Mouse (Mus musculus) kidney, postnatal 14 days (tissue): ENCODE results near the gene Zfp131.

Experiments
- DNase-seq: peaks from one replicate; pipeline ENCODE4 v3.0.0; 2022; ENCODE audit warnings: mixed read lengths

Gene Zfp131

GRCm38 (mm10) chr13:119754635-119755020 lies 36.1 kb downstream of the Zfp131 start:
- DNase-seq: no peak

- DNase-seq: no peak
These were observed 36.6 kb downstream of the Zfp131 start for GRCm38 (mm10) chr13:119753859-119754634.

GRCm38 (mm10) chr13:119746930-119747329 lies 43.8 kb downstream of the Zfp131 start:
- no peak for DNase-seq

GRCm38 (mm10) chr13:119743470-119743869 lies 47.2 kb downstream of the Zfp131 start:
- no peak for DNase-seq

GRCm38 (mm10) chr13:119742711-119743415 lies 47.8 kb downstream of the Zfp131 start:
- no peak for DNase-seq

GRCm38 (mm10) chr13:119741390-119742237 lies 49.1 kb downstream of the Zfp131 start:
- no peak for DNase-seq

- DNase-seq: no peak
These were observed 59.2 kb downstream of the Zfp131 start for GRCm38 (mm10) chr13:119731448-119731847.

- DNase-seq: no peak
These were observed 61.3 kb downstream of the Zfp131 start for GRCm38 (mm10) chr13:119729406-119729805.

GRCm38 (mm10) chr13:119727608-119728387 lies 62.9 kb downstream of the Zfp131 start:
- no peak for DNase-seq

GRCm38 (mm10) chr13:119724541-119724940 lies 66.1 kb downstream of the Zfp131 start:
- DNase-seq: no peak

- DNase-seq: no peak
These were observed 67.3 kb downstream of the Zfp131 start for GRCm38 (mm10) chr13:119723368-119723767.

GRCm38 (mm10) chr13:119722447-119722846 lies 68.2 kb downstream of the Zfp131 start:
- no peak for DNase-seq

GRCm38 (mm10) chr13:119716105-119716504 lies 74.6 kb downstream of the Zfp131 start:
- DNase-seq: no peak
